Mouse (Mus musculus) heart, adult 18-20 months (tissue): ENCODE results near the gene Gm28778. TPM values are rescaled to one million over a fixed set of nuclear protein-coding genes. Genes with fewer than 3 reads are reported as not detected.
"Not testable (repeated sequence)": the region's sequence is repeated elsewhere in the genome, so short reads cannot be mapped to it uniquely, and the experiment has no call there.

ENCODE experiments used
- DNase-seq, 2 experiments: peaks; one replicate each; pipeline ENCODE4 v3.0.0; 2021 to 2022; ENCODE audit warnings: mixed read lengths in 1 of 2
- long read RNA-seq, 2 experiments: library from polyadenylated mRNA; stranded (forward); transcript quantifications; one replicate each; pipeline ENCODE4 v2.0.0; 2021
- total RNA-seq, 2 experiments: library from RNA; stranded (reverse); gene quantifications; 2 replicates each; pipeline ENCODE4 v1.2.3; 2021

The Gm28778 gene
- 1 to 10 TPM; 3.1 to 4.4 TPM for total RNA-seq
- long read RNA-seq, experiment 1, partial matches to known transcripts: 0 of 33 reads
- long read RNA-seq, experiment 1, other reads (novel, unspliced or antisense): 33 of 33 reads
- long read RNA-seq, experiment 2, partial matches to known transcripts: 0 of 29 reads
- long read RNA-seq, experiment 2, other reads (novel, unspliced or antisense): 29 of 29 reads

DNA sequence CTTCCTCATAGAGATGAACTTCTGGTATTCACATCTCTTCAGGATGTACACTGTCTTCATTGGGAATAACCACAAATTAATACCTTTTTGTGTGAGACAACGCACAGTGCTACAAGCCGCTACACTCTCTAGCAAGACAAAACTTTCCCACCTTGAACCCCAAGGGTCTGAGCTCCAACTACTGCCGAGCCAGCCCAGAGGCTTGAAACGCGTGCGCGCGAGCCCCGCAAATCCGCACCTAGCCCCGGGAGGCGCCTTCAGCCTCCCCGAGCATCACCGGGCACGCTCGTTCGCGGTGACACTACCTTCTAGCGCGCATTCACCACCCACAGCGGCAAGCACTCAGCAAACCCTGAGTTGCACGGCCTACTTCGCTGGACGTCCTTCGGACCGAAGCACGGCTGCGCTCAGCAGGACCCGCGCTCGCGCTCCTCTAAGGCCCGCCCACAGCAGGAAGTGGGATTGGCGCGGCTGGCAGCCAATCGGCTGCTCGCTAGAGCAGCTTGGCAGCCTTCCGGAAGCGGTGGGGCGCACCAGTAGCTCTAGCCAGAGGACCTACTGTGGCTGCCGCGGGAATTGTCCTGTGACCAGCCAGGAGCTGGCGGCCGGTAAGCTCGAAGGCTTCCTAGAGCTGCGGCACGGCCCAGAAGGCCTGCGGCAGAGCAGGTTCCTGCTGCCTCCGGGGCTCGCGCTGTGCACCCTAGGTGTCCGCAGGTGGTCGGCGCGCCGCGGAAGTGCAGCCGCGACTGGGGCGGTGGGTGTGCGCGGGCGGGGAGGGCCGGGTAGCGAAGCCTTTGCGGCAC, at the start of gene Gm28778, which contains the start of the genes Pms1 and Ormdl1:
Gene Gm28778, plus strand, starts transcription at position 531 of the 803 bp plus-strand sequence.
Gene Pms1, minus strand, starts transcription at position 438 of the 803 bp plus-strand sequence.
Gene Ormdl1, plus strand, starts transcription at position 515 of the 803 bp plus-strand sequence.
- peak; percentile 97 to 98 for DNase-seq

GRCm38 (mm10) chr1:53264958-53265612, 31.8 kb upstream of the Gm28778 start:
- DNase-seq: not testable (repeated sequence)

DNA sequence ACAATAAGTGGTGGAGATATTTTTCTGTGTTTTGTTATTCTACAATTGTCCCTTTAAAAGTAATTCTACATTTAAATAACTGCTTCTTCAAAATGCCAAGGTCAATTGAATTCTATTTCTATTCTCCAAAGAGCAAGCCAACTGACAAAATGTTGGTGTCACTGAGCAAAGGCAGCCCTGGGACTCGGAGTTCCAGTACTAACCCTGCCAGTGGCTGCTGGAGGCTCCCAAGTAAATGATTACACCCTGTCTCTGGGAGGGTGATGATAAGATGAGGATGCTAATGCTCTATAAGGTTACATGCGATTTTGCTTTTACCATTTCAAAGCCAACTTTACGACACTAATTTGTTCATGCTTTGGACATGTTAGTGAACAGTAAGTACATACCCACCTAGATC, 27.0 kb upstream of the Gm28778 start:
- DNase-seq: peak; percentile 38 to 64

- DNase-seq: peak; percentile 3 to 48
Measured at GRCm38 (mm10) chr1:53272646-53273045, 24.3 kb upstream of the Gm28778 start.

- no peak for DNase-seq
Measured at GRCm38 (mm10) chr1:53291197-53291596, 5.7 kb upstream of the Gm28778 start.

DNA sequence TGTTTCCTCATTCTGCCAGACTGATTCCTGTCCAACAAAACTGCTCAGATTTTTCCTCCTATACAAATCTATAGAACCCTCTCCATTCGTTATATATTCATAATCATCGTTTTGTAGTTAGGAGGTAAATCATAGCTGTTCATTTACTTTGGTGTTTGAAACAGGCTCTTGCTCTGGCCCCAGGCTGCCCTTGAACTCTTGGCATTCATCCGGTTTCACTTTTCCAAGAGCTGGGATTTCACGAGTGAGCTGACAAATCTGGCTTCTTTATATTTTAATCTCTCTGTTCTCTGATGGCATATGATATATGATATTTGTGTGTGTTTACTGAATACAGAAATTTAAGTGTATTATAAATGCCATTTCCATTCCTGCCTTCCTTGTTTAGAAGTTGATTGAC, 3.6 kb downstream of the Gm28778 start:
- no peak for DNase-seq

- DNase-seq: peak; percentile 90 to 92
Measured at GRCm38 (mm10) chr1:53312989-53313967, 16.4 kb downstream of the Gm28778 start, which contains the start of gene Osgepl1. TSS of gene Osgepl1 (plus strand) at chr1:53313624.

- DNase-seq: no peak
Measured at GRCm38 (mm10) chr1:53321662-53322344, 24.9 kb downstream of the Gm28778 start.

DNA sequence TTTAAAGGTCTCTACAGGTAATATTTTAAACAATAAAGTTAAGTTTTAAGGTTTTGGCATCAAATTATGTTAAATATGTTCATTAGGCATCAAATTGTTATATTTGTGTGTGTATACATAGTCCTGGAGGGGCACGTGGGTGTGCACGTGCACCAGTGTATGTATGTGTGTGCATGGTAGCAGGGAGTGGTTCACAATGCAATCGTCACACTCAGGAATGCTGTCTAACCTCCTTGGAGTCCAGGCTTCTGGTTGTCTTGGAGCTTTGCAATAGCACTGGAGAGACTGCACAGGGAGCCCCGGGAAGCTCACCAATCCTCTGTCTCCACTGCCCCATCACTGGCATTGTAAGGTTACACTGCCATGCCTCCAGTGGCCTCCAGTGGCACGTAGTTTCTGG, 26.3 kb downstream of the Gm28778 start:
- no peak for DNase-seq

DNA sequence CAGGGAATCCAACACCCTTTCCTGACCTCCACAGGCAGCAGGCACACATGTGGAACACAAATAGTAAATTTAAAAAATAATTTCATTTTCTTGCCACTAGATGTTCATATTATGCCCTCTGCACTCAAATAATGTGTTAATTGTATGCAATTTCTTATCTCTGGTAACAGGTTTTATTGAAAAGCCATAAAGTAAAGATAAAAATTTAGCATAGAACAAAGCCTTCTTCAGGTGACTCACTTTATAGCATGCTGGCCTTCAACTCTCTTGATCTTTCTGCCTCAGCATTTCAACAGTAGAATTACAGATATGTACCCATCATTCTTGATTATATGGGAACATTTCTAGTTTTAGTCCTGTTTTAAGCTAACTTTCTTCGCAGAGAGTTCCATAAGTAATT, 27.4 kb downstream of the Gm28778 start:
- DNase-seq: no peak

GRCm38 (mm10) chr1:53324827-53325494, 28.1 kb downstream of the Gm28778 start:
- no peak for DNase-seq

DNA sequence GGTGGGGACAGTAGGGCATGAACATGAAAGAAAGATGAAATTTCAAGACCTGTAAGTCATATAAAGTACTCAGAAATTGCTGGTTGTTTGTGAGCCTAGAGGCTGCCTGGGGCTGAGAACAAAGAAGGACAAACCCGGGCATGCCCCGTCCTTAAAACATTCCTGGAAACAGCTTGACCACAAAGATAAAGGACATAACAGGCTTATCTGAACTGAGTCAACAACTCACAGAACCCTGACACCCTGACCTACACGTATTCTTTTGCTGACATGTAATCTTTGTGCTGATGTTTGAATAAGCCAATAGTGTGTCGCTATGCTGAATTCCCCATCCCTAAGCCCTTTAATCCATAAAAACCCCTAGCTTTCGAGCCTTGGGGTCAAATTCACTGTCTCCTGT, 36.6 kb downstream of the Gm28778 start:
- not testable (repeated sequence) for DNase-seq

GRCm38 (mm10) chr1:53335465-53335864, 38.6 kb downstream of the Gm28778 start:
- no peak for DNase-seq

DNA sequence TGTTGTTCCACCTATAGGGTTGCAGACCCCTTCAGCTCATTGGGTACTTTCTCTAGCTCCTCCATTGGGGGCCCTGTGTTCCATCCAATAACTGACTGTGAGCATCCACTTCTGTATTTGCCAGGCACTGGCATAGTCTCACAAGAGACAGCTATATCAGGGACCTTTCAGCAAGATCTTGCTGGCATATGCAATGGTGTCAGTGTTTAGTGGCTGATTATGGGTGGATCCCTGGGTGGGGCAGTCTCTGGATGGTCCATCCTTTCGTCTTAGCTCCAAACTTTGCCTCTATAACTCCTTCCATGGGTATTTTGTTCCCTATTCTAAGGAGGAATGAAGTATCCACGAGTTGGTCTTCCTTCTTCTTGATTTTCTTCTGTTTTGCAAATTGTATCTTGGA, 40.5 kb downstream of the Gm28778 start:
- DNase-seq: not testable (repeated sequence)

GRCm38 (mm10) chr1:53341071-53341470, 44.2 kb downstream of the Gm28778 start:
- DNase-seq: no peak

GRCm38 (mm10) chr1:53352327-53353261, 55.7 kb downstream of the Gm28778 start, which contains the start of the genes Asdurf, Gm28551 and Asnsd1:
TSS of gene Asdurf (minus strand) at chr1:53352619.
TSS of gene Gm28551 (minus strand) at chr1:53352667.
TSS of gene Asnsd1 (minus strand) at chr1:53352752.
- peak; percentile 98 to 100 for DNase-seq

DNA sequence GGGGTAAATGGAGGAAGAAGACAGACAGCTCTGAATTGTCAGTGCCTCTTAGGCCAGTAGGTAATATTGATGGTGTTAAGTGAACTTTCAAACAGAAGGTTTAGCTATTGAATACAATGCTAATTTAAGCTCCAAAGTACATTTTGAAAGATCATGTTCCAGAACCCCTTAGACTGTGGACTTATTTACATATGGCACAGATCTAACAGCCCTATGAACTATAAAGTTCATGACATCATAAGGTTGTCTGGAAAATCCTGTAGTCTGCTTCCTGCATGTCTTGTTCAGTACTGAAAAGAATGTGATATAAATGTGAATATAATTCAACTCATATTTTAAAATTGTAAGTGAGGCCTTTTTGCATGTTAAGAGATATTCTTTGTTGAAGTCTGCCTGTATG, 62.1 kb downstream of the Gm28778 start:
- DNase-seq: no peak
